Mouse (Mus musculus) spleen, adult 2 months (tissue): ENCODE results near the gene Fgfr2.

Experiments used
- CTCF ChIP-seq: fragments of 200-500 bp; IDR thresholded peaks from 2 replicates; pipeline ENCODE4 v1.5.1; 2011; ENCODE audit warnings: mild to moderate bottlenecking, inconsistent platforms; ENCODE audit not compliant: insufficient read depth, insufficient read length, insufficient replicate concordance; ENCODE audit errors: extremely low read depth
- POLR2A ChIP-seq: fragments of 200-500 bp; IDR thresholded peaks from 2 replicates; pipeline ENCODE4 v1.6.1; 2011; ENCODE audit warnings: low read depth, low read length, inconsistent platforms

- no peak for TF ChIP-seq CTCF
- TF ChIP-seq POLR2A = no peak
Observed at GRCm38 (mm10) chr7:130367222-130368035, 2755.7 kb downstream of the Fgfr2 start.
